Mouse (Mus musculus): Measurements from ENCODE around the gene Zfp827.
A peak's percentile ranks its signal among the peaks of the same experiment; 100 is the strongest.

Gene Zfp827

GRCm38 (mm10) chr8:79160302-79160701 lies 132.1 kb downstream of the Zfp827 start:
- DNase-seq = peak; percentile 72 to 74

- no peak for DNase-seq
Observed at GRCm38 (mm10) chr8:79161172-79161778, 133.0 kb downstream of the Zfp827 start.

- DNase-seq = peak; percentile 94 to 95
Observed at GRCm38 (mm10) chr8:79162533-79163308, 134.5 kb downstream of the Zfp827 start.

GRCm38 (mm10) chr8:79164336-79164735 lies 136.1 kb downstream of the Zfp827 start:
- DNase-seq = no peak

- DNase-seq = no peak
Observed at GRCm38 (mm10) chr8:79165276-79165675, 137.0 kb downstream of the Zfp827 start.

- no peak for DNase-seq
Observed at GRCm38 (mm10) chr8:79173606-79174005, 145.4 kb downstream of the Zfp827 start.

GRCm38 (mm10) chr8:79175991-79176390 lies 147.8 kb downstream of the Zfp827 start:
- no peak for DNase-seq

- no peak for DNase-seq
Observed at GRCm38 (mm10) chr8:79179678-79180077, 151.4 kb downstream of the Zfp827 start.

- no peak for DNase-seq
Observed at GRCm38 (mm10) chr8:79185488-79185887, 157.3 kb downstream of the Zfp827 start.

GRCm38 (mm10) chr8:79190071-79190470 lies 161.8 kb downstream of the Zfp827 start:
- DNase-seq = no peak

- DNase-seq = no peak
Observed at GRCm38 (mm10) chr8:79196481-79196880, 168.2 kb downstream of the Zfp827 start.

- DNase-seq = no peak
Observed at GRCm38 (mm10) chr8:79198675-79199074, 170.4 kb downstream of the Zfp827 start.

- no peak for DNase-seq
Observed at GRCm38 (mm10) chr8:79201446-79202147, 173.4 kb downstream of the Zfp827 start.

- peak; percentile 19 to 22 for DNase-seq
Observed at GRCm38 (mm10) chr8:79206895-79207294, 178.7 kb downstream of the Zfp827 start.

GRCm38 (mm10) chr8:79208181-79208580 lies 179.9 kb downstream of the Zfp827 start:
- DNase-seq = no peak

GRCm38 (mm10) chr8:79208691-79209640 lies 180.7 kb downstream of the Zfp827 start:
- DNase-seq = peak; percentile 9 to 22

- peak; percentile 13 to 43 for DNase-seq
Observed at GRCm38 (mm10) chr8:79209641-79210358, 181.6 kb downstream of the Zfp827 start.

GRCm38 (mm10) chr8:79211630-79212029 lies 183.4 kb downstream of the Zfp827 start:
- DNase-seq = peak in 1 of 2 experiments; percentile 29

GRCm38 (mm10) chr8:79222106-79222751 lies 194.0 kb downstream of the Zfp827 start:
- no peak for DNase-seq

GRCm38 (mm10) chr8:79222752-79223141 lies 194.5 kb downstream of the Zfp827 start:
- DNase-seq = no peak

GRCm38 (mm10) chr8:79224363-79224762 lies 196.1 kb downstream of the Zfp827 start:
- no peak for DNase-seq

Data from kidney, postnatal 36 days (tissue).